Mouse (Mus musculus): ENCODE results near the gene Insrr. TPM values are rescaled to one million over a fixed set of nuclear protein-coding genes. Genes with fewer than 3 reads are reported as not detected.
"Not testable (repeated sequence)": the region's sequence is repeated elsewhere in the genome, so short reads cannot be mapped to it uniquely, and the experiment has no call there.

Gene Insrr
- polyA plus RNA-seq, 1 experiment = 0.73 TPM

DNA sequence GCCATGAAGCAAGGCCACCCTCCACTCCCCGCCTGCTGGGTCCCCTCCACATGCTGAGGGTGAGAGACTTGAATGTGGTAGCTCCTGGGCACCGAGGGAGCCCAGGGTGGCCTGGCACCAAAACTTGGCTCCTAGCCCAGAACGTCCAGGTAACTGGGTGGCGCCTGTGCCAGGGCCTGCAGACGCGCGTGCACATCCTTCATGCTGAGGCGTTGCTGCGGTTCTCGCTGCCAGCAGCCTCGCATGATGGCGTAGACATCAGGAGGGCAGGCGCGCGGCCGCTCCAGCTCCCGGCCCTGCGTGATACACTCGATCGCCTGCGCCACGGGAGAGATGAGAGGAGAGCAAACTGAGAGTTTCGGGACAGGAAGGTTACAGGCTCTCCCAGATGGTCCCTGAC, 18.5 kb upstream of the Insrr start:
- DNase-seq (ENCODE audit: low spot score) = no peak

- no peak for DNase-seq (ENCODE audit: low spot score)
Observed at GRCm38 (mm10) chr3:87779086-87779485, 17.7 kb upstream of the Insrr start.

- no peak for DNase-seq (ENCODE audit: low spot score)
Observed at GRCm38 (mm10) chr3:87783282-87784023, 13.3 kb upstream of the Insrr start.

DNA sequence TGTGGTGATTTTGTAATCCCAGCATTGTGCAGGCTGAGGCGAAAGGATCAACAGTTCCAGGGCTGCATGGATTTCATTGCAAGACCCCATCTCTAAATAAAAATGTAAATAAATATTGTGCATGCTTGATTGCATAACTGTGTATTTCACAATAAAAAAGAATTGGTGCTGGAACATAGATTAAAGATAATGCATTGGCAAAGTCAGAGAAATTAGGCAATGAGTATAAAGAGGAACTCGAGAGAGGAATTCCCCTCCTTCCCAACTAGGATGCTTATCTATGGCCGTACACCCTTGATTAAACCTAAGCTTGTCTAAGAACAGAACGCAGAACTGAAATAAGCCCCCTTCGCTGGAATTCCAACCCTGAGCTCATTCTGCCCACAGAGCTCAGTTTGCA, 11.6 kb upstream of the Insrr start:
- no peak for DNase-seq (ENCODE audit: low spot score)

- DNase-seq (ENCODE audit: low spot score) = no peak
Observed at GRCm38 (mm10) chr3:87785626-87786214, 11.0 kb upstream of the Insrr start.

- no peak for DNase-seq (ENCODE audit: low spot score)
Observed at GRCm38 (mm10) chr3:87789248-87789647, 7.5 kb upstream of the Insrr start.

DNA sequence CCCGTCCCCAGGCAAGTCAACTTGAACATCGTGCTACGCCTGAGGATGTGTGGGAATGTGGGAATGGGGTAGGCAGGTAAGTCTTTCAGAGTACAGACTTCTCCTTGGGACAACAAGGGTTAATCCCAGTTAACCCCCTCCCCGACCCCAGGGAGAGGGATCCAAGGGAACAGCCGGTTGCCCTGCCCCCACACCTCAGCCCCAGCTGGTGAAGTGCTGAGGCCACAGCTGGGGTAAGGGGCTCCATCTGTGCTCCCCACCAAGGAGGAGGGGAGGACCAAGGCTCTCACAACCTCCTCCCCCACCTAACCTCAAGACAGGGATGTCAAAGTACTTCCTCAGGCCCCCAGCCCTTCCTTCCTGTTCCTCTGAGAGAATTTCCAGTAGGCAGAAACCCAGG, 7.0 kb upstream of the Insrr start:
- no peak for DNase-seq (ENCODE audit: low spot score)

- no peak for DNase-seq (ENCODE audit: low spot score)
Observed at GRCm38 (mm10) chr3:87794922-87795325, 1.8 kb upstream of the Insrr start, which contains the start of gene Ntrk1. Gene Ntrk1 (minus strand): TSS chr3:87795162.

DNA sequence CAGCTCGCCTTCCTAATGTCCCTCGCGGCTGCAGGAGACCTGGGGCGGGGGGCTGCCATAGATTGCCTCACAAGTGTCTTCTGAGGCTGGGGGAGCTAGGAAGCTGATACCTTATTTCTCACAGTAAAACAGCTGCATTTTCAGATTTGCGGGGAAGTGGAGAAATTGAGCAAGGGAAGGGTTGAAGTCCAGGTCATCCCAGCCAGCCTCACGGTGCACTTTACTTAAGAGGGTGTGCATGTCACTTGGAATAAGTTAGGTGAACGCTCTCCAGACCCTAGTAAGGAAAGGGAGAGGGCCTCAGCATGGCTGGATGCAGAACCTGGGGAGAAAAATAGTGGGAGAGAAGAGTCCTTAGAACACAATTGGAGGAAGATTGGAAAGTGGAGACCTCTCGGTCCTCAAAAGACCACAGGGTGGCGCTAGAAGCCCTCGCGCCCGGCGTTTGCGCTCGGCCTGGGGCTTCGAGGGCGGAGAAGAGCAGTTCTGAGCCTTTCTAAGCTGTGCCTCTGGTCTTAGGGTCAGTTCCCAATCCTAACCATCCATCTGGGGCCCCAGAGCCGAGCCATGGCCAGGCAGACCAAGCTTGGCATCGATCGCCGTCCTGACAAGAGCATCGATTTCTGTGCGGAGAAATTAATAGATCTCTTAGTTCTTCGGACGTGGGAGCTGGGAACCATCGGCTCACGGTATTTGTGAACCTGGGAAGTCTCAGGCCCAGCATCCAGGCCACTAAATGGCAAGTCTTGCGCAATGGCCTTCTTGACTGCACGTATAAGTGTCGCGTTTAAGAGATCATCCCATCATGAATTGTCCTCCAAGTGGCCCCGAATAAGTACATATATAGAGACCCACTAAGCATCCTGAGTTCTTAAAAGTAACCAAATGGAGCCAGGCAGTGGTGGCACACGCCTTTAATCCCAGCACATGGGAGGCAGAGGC, 1.1 kb upstream of the Insrr start:
- DNase-seq (ENCODE audit: low spot score) = no peak

- DNase-seq (ENCODE audit: low spot score) = no peak
Observed at GRCm38 (mm10) chr3:87801681-87802080, 4.9 kb downstream of the Insrr start.

DNA sequence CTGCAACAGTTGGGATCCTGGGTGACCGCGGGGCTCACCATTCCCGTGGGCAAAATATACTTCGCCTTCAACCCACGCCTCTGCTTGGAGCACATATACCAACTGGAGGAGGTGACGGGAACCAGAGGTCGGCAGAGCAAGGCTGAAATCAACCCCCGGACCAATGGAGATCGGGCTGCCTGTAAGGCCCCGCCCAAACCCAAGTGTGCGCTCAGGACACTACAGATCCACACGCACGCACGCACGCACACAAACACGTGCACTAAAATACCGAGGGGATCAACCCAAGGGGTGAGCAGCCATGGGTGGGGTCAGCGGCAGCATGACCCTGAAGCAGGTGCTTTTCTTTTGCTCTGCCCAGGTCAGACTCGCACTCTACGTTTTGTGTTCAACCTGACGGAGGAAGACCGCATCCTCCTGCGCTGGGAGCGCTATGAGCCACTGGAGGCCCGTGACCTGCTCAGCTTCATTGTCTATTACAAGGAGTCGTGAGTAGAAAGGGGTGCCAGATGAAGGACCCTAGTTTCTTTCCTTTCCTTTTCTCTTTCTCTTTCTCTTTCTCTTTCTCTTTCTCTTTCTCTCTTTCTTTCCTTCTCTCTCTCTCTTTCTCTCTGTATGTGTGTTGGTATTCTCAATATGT, 7.4 kb downstream of the Insrr start:
- no peak for DNase-seq (ENCODE audit: low spot score)

- no peak for DNase-seq (ENCODE audit: low spot score)
Observed at GRCm38 (mm10) chr3:87809322-87809962, 12.7 kb downstream of the Insrr start.

GRCm38 (mm10) chr3:87811297-87811696, 14.5 kb downstream of the Insrr start:
- no peak for DNase-seq (ENCODE audit: low spot score)

GRCm38 (mm10) chr3:87812413-87812812, 15.7 kb downstream of the Insrr start:
- no peak for DNase-seq (ENCODE audit: low spot score)

- no peak for DNase-seq (ENCODE audit: low spot score)
Observed at GRCm38 (mm10) chr3:87812873-87813272, 16.1 kb downstream of the Insrr start.

DNA sequence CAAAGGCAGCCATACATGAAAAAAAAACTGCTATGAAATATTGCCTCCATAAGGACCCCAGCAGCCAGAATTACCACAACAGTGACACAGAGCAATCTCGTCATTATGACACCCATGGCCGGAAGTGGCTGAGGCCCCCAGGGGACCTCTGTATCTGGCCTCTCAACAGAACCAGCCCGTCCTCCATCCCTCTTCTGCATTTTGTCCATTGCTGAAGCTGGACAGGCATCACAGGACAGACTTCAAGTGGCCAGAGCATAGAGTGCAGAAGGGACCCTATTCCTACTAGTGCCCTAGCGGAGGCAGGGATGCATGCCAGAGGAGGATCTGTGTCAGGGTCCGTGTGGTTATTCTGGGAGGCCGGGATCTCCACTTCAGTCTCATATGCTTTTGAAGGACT, 19.4 kb downstream of the Insrr start:
- DNase-seq (ENCODE audit: low spot score) = no peak

DNA sequence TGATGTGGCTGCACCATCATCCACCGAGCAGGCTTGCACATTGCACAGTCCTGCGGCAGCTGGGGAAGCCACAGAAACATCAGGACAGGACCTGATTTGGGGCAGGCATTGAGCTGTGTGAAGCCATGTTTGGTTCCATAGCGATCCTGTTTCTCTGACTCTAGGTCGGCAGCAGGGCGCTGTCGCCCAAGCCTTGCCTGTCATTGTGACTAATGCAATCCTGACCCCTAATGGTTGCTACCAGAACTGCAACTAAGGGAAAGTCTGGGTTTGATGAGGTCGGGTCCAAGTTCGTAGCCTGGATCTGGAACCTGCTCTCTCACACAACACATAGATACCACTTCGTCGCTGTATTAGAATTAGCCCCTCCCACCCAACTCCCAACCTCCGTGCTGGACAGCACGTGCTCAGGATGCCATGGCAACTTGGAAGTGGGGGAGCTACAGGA, 19.9 kb downstream of the Insrr start:
- no peak for DNase-seq (ENCODE audit: low spot score)

DNA sequence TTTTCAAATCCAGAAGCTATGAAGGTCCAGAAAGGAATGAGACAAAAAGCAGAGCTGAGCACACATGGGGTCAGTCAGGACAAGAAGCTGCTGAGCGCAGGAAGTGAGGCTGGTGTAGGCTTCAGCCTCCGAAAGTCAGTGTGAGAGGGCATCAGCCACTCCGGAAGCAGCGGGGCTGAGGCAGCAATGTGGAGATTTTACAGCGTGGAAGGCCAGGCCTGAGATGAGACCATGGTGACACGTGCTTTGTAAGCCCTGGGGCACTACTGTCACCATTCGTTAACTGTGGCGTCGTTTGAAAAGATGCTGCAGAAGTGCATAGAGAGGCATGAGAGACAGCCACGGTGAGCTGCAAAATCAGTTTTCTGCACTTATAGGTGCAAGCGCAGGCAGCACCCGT, 21.5 kb downstream of the Insrr start:
- DNase-seq (ENCODE audit: low spot score) = no peak

DNA sequence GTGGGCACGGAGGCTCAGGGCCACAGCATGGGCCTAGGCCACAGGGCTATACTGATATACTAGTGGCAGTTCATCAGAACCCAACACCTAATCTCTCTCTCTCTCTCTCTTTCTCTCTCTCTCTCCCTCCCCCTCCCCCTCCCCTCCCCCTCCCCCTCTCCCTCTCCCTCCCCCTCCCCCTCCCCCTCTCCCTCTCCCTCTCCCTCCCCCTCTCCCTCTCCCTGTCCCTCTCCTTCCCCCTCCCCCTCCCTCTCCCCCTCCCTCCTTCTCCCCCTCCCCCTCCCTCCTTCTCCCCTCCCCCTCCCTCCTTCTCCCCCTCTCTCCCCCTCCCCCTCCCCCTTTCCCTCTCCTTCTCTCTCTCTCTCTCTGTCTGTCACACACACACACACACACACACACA, 27.5 kb downstream of the Insrr start, which contains the start of gene Pear1:
Pear1 (minus strand) TSS at position 101 of the 400 bp plus-strand sequence.
- DNase-seq (ENCODE audit: low spot score) = not testable (repeated sequence)

GRCm38 (mm10) chr3:87828435-87828834, 31.7 kb downstream of the Insrr start:
- DNase-seq (ENCODE audit: low spot score) = no peak

DNA sequence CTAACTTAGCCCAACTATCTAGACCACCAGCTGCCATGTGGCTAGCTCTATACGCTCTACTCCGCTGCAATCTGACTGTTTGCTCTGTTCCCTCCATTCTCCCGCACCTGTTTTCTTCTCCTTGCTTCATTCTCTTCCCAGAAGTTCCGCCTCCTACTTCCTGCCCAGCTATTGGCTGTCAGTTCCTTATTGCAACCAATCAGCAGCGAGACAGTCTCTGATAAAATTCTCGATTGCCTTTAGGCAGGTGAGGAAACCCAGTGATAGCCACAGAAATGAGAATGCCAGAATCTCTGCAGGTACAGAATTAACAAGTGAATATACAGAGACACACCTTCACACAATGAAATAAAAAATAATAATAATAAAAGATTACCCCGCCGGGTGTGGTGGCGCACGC, 32.3 kb downstream of the Insrr start:
- no peak for DNase-seq (ENCODE audit: low spot score)

All from urinary bladder, adult 2 months (tissue).